Mouse (Mus musculus) left cerebral cortex, adult 2 months (tissue): Measurements from ENCODE around the gene Mrpl28. TPM values are rescaled to one million over a fixed set of nuclear protein-coding genes. Genes with fewer than 3 reads are reported as not detected.

Source experiments
- DNase-seq, 2 experiments: peaks; one replicate each; pipeline ENCODE4 v3.0.0; 2021 to 2022; ENCODE audit warnings: low spot score in 2 of 2, mixed read lengths in 1 of 2; ENCODE audit errors: extremely low spot score in 1 of 2
- H3K27ac ChIP-seq: fragments of 200-600 bp; 2 replicates; pipeline ENCODE4 v1.8.1; 2022
- H3K4me3 ChIP-seq: fragments of 200-600 bp; 2 replicates; pipeline ENCODE4 v1.8.1; 2022
- CTCF ChIP-seq: fragments of 200-600 bp; IDR thresholded peaks from 2 replicates; pipeline ENCODE4 v1.8.1; 2022; ENCODE audit warnings: antibody characterized with exemption, mild to moderate bottlenecking, moderate library complexity
- intact Hi-C: fragments of 180-260 bp; cut with DNase I; formaldehyde crosslinking; loops from one replicate; pipeline ENCODE4 v1.15.1; 2025
- total RNA-seq, 2 experiments: library from RNA; stranded (reverse); gene quantifications; 2 replicates each; pipeline ENCODE4 v1.2.3; 2021

Gene Mrpl28
- total RNA-seq, 2 experiments from 2014 or later = 67.8 to 68.0 TPM

- Histone ChIP-seq H3K27ac (no peak overlapping the region), H3K4me3 (no peak overlapping the region)
- peak; percentile 62 to 67 for DNase-seq
- TF ChIP-seq CTCF = peak; percentile 60
- intact Hi-C loops = loop anchor here (5.0 kb wide), 1 partner anchor 122 kb away; the partner anchor contains the start of gene Fam234a
Observed at GRCm38 (mm10) chr17:26119766-26120710, 3.3 kb upstream of the Mrpl28 start.

DNA sequence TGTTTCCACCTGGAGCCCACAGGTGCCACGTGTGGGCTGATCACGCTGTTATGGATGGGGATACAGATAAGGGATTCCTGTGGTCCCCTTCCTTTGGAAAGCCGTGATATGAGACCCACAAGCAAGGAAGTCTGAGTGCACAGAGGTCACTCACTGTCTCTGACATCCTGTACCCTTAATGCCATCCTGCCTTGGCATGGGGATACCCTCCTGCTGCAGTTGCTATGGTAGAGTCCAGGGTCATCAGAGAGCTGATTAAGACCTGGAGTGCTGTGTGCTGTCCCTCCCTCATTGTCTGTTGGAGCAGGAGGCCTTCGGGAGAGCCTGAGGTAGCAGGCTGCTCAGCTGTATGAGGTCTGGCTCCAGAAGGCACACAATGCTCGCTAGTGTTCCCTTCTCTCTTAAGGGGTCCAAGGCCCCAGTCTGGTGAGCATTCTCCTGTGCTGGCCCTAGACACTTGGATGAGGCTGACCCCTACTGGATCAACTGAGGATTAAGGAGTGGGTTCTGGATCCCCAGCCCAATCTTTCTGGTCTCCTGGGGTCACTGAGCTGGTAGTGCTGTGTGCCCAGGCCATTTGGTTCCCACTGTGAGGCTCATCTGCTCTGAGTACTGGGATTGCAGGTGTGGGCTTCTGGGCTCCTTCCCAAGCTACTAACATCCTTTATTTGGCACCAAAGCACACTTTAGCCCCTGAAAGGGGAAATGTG, 714 bp upstream of the Mrpl28 start:
- DNase-seq = no peak
- Histone ChIP-seq H3K27ac (no peak overlapping the region), H3K4me3 (no peak overlapping the region)
- intact Hi-C loops = loop anchor here (1.0 to 5.0 kb wide), 2 partner anchors 16 to 120 kb away; partner anchors contain the start of genes Axin1 and Fam234a
- TF ChIP-seq CTCF = no peak

DNA sequence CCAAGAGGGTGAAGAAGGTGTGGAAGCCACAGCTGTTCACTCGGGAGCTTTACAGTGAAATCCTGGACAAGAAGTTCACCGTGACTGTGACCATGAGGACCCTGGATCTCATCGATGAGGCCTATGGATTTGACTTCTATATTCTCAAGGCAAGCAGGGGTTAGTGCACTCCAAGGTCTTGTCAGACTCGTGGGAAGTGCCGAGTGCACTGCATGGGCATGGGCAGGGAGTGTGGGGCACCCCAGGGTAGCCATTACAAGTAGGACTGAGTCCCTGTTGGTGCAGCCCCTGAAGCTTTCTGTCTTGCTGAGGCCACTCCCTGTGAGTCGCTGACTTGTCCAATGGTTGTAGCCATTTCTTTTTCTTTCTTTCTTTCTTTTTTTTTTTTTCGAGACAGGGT, 1.3 kb downstream of the Mrpl28 start:
- DNase-seq = no peak
- no peak overlapping the region for H3K27ac ChIP-seq
- intact Hi-C loops = loop anchor here (5.0 kb wide), 1 partner anchor 118 kb away; the partner anchor contains the start of gene Fam234a
- peak overlapping the region; percentile 75 for H3K4me3 ChIP-seq
- TF ChIP-seq CTCF = no peak

DNA sequence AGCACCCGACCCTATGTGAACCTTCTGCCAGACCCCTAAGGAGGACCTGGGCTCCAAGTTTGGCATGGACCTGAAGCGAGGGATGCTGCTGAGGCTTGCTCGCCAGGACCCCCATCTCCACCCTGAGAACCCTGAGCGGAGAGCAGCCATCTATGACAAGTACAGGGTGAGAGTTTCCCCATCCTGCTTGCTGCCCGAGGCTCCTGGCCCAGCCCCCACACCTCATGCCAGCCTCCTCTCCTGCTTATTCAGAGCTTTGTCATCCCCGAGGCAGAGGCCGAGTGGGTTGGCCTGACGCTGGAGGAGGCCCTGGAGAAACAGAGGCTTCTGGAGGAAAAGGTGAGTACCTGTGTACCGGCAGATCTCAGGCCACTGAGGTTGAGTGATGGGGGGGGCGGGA, 1.9 kb downstream of the Mrpl28 start:
- no peak for TF ChIP-seq CTCF
- no peak overlapping the region for H3K4me3 ChIP-seq
- H3K27ac ChIP-seq = no peak overlapping the region
- intact Hi-C loops = no loop called here
- no peak for DNase-seq

DNA sequence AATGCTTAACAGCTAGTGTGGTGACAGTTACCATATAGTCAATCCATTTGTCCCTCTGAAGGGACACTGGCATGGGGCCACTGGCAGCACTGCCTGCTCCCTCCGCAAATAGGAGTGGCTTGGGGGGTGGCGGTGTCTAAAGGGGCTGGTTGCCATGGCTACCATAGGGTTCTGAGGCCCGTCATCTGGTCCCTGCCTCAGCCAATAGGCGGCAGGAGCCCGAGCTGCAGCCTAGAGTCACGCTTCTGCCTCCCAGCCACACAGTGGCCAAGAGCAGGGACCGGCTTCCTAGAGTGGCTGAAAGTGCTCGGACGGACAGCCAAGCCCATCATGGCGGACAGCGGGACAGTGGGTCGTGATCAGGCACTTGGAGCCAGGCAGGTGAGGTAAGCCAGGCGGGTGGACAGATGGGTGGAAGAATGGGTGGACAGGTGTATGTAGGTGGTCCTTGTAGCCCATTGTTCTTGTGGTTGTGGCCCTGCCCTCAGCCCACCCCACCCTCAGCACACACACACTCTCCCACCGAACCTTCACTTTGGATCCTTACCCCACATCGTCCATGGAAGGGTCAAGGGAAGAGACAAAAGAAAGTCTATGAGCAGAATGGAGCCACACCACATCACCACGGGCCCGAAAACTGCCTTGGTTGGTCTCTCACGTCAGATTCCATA, 7.9 kb downstream of the Mrpl28 start:
- Histone ChIP-seq H3K4me3 (no peak overlapping the region), H3K27ac (no peak overlapping the region)
- DNase-seq = no peak
- TF ChIP-seq CTCF = no peak
- intact Hi-C loops = no loop called here

DNA sequence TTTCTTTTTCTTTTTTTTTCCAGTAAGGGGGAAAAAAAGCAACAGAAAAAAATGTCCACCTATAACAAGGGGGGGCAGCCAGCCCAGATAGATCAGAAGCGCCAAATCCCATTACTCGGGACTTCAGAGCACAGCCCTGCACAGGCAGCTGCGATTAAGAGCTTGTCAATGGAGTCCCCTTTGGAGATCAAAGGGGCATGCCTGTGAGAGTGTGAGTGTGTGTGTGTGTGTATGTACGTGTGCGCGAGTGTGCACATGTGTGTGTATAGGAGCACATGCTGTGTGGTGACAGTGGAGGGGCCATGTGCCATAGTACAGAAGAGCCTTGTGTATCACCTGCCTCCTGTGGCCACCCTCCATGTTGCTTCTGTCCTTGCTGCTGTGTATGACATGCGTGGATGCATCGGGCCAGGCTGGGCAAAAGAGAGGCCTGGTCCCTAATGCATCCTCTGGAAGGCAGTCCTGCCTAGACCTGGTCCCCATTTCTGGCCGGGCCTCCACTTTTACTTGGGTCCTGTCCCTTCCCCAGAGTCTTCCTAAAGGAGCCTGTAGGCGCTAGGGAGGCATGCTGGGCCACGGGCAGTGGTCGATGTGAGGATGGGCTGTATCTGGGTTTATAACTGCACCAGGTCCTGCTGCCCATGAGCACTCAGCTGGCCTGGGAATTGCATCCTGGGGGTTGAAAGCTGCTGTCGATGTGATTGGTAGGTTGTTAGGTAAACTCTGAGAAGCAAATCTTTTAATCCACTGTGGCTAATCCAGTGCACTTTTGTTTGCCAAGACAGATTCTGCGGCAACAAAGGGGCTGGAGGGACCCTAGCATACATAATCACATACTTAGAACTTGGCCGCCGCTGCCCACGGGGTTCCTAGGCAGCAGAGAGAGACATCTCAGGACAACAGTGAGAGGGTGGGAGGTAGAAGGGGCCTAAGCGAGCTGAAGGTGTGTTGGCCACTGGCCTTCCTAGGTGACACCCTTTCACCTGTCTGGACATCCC, 8.9 kb downstream of the Mrpl28 start:
- no peak overlapping the region for H3K27ac ChIP-seq
- DNase-seq = no peak
- no peak overlapping the region for H3K4me3 ChIP-seq
- no peak for TF ChIP-seq CTCF
- intact Hi-C loops = no loop called here

- intact Hi-C loops = no loop called here
- DNase-seq = no peak
- Histone ChIP-seq H3K27ac (no peak overlapping the region), H3K4me3 (no peak overlapping the region)
- TF ChIP-seq CTCF = no peak
Observed at GRCm38 (mm10) chr17:26137106-26137750, 13.9 kb downstream of the Mrpl28 start.

- Histone ChIP-seq H3K4me3 (peak overlapping the region; percentile 80), H3K27ac (peak overlapping the region; percentile 84; the same call in 1 of the 2 replicates)
- DNase-seq = no peak
- TF ChIP-seq CTCF = no peak
- intact Hi-C loops = loop anchor here (1.0 to 2.0 kb wide), 2 partner anchors 14 to 105 kb away; partner anchors contain the start of gene Mrpl28
Observed at GRCm38 (mm10) chr17:26137751-26138130, 14.4 kb downstream of the Mrpl28 start.

GRCm38 (mm10) chr17:26138239-26138836, 15.0 kb downstream of the Mrpl28 start, which contains the start of gene Axin1:
Gene Axin1, plus strand, starts transcription at chr17:26138688.
- peak within 1 kb of the TSS; percentile 80 for H3K4me3 ChIP-seq
- TF ChIP-seq CTCF = peak; percentile 62
- peak within 1 kb of the TSS; percentile 84 for H3K27ac ChIP-seq
- intact Hi-C loops = loop anchor here (1.0 to 2.0 kb wide), 2 partner anchors 15 to 104 kb away; partner anchors contain the start of gene Mrpl28
- peak; percentile 88 to 91 for DNase-seq

DNA sequence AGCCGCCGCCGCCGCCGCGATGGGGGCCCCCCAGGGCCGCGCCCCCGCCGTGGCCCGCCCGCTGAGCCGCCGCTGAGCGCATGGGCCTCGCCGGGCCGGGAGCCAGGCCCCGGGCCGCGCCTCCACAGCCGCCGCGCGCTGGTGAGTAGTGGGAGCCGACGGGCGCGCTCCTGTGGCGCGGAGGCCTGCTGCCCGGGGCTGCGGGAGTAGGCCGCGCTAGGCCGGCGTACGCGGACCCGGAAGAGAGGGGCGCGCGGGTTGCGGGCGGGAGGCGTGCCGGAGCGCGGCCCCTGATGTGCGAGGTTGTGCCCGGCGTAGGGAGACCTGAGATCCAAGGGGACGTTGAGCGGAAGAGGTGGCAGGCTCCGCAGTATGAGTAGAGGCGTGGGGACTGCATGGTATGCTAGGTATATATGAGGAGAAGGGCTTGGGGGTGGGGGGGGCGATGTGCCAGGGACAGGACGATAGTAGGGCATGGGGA, 15.6 kb downstream of the Mrpl28 start:
- TF ChIP-seq CTCF = no peak
- Histone ChIP-seq H3K4me3 (peak overlapping the region; percentile 80), H3K27ac (peak overlapping the region; percentile 84)
- intact Hi-C loops = loop anchor here (1.0 to 2.0 kb wide), 2 partner anchors 16 to 104 kb away; partner anchors contain the start of gene Mrpl28
- peak; percentile 62 to 64 for DNase-seq
